Mouse (Mus musculus) erythroblast, embryonic 14.5 days (primary cell): Measurements from ENCODE around the gene Zfp629. TPM values are rescaled to one million over a fixed set of nuclear protein-coding genes. Genes with fewer than 3 reads are reported as not detected.

ENCODE experiments used
- H3K27me3 ChIP-seq: 2 replicates; pipeline ENCODE4 v1.6.1; 2012; ENCODE audit warnings: inconsistent platforms; ENCODE audit not compliant: control insufficient read depth
- H3K36me3 ChIP-seq: 2 replicates; pipeline ENCODE4 v1.6.1; 2012; ENCODE audit warnings: mild to moderate bottlenecking, inconsistent platforms; ENCODE audit not compliant: control insufficient read depth
- H3K4me1 ChIP-seq: 2 replicates; pipeline ENCODE4 v1.6.1; 2012; ENCODE audit warnings: inconsistent platforms; ENCODE audit not compliant: control insufficient read depth
- H3K4me3 ChIP-seq: replicated peaks from 2 replicates; pipeline ENCODE3; 2012; ENCODE audit warnings: moderate library complexity, mild to moderate bottlenecking, inconsistent platforms
- H3K9me3 ChIP-seq: 2 replicates; pipeline ENCODE4 v1.6.1; 2012; ENCODE audit warnings: low read length, inconsistent platforms, mixed read lengths; ENCODE audit not compliant: control insufficient read depth
- GATA1 ChIP-seq: IDR thresholded peaks from 2 replicates; pipeline ENCODE4 v1.6.1; 2012; ENCODE audit warnings: low read length, inconsistent platforms, mixed read lengths
- TAL1 ChIP-seq: IDR thresholded peaks from 3 replicates; pipeline ENCODE4 v1.6.1; 2012; ENCODE audit warnings: low read length, inconsistent platforms, mixed read lengths
- polyA plus RNA-seq: library from polyadenylated mRNA; stranded (reverse); fragments of >175 nt; gene quantifications from 2 replicates; pipeline ENCODE4 v1.2.3, GENCODE M21; 2012

Zfp629 gene
- polyA plus RNA-seq, 1 experiment, result 0.15 TPM

DNA sequence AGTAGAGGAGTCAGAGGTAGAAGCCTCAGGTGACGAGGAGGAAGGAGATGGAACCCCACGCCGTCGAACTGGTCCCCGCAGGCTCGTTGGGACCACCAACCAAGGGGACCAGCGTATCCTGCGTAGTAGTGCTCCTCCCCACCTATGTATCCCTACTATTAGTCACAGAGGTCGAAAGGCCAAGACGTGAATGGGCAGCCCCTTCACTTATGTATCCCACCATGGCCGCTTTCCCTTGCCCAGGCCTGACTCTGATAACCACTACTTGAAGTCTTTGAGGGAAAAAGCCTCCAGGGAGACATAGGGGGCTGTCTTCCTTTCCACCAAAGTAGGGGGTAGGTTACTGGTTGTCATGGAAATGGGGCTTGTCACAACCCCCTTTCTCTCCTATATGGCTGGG lies 55.0 kb downstream of the Zfp629 start:
- Histone ChIP-seq H3K4me1 (0 out of 2 replicates have a peak, but pooled peaks cover 1% of the 10 kb centered on the region), H3K36me3 (peaks cover 95% of the 10 kb centered on the region), H3K9me3 (no peaks in the 10 kb centered on the region), H3K4me3 (no peak overlapping the region), H3K27me3 (no peaks in the 10 kb centered on the region)
- TF ChIP-seq TAL1, result no peak
- no peak for TF ChIP-seq GATA1

Other genes starting within 250 kb of the Zfp629 start
- 0.08 TPM in 1 of 2 replicates, not detected in the other for gene Zfp747, start 239.7 kb downstream of the Zfp629 start, polyA plus RNA-seq
- gene 9130019O22Rik, start 228.6 kb downstream of the Zfp629 start, polyA plus RNA-seq, result 0.02 TPM in 2 replicates
- 0.06 TPM in 1 of 2 replicates, not detected in the other for gene E430018J23Rik, start 222.2 kb downstream of the Zfp629 start, polyA plus RNA-seq
- 0.04 TPM in 1 of 2 replicates, not detected in the other for gene Zfp764, start 209.0 kb downstream of the Zfp629 start, polyA plus RNA-seq
- 2.3 and 2.4 TPM in 2 replicates for gene Zfp688, start 193.7 kb downstream of the Zfp629 start, polyA plus RNA-seq
- 2.1 and 3.0 TPM in 2 replicates for gene Zfp689, start 166.6 kb downstream of the Zfp629 start, polyA plus RNA-seq
- gene Prr14, start 156.2 kb downstream of the Zfp629 start, polyA plus RNA-seq, result 11.7 and 14.3 TPM in 2 replicates
- gene Fbrs, start 136.6 kb downstream of the Zfp629 start, polyA plus RNA-seq, result 36.3 and 37.8 TPM in 2 replicates
- gene Srcap, start 103.8 kb downstream of the Zfp629 start, polyA plus RNA-seq, result 1.0 and 1.5 TPM in 2 replicates
- gene Gm42715, start 96.2 kb downstream of the Zfp629 start, polyA plus RNA-seq, result 7.0 and 7.8 TPM in 2 replicates
- gene Tmem265, start 54.4 kb downstream of the Zfp629 start, polyA plus RNA-seq, result 0.61 and 0.75 TPM in 2 replicates
- gene Phkg2, start 42.5 kb downstream of the Zfp629 start, polyA plus RNA-seq, result 5.4 and 7.7 TPM in 2 replicates
- gene Ccdc189, start 27.2 kb downstream of the Zfp629 start, polyA plus RNA-seq, result 7.1 and 8.9 TPM in 2 replicates
- 4.4 and 5.0 TPM in 2 replicates for gene Rnf40, start 27.0 kb downstream of the Zfp629 start, polyA plus RNA-seq
- 16.0 and 17.8 TPM in 2 replicates for gene Bcl7c, start 93.1 kb upstream of the Zfp629 start, polyA plus RNA-seq
- 0.06 TPM in 1 of 2 replicates, not detected in the other for gene Ctf1, start 96.9 kb upstream of the Zfp629 start, polyA plus RNA-seq
- 0.02 TPM in 1 of 2 replicates, not detected in the other for gene Ctf2, start 116.4 kb upstream of the Zfp629 start, polyA plus RNA-seq
- 8.2 and 9.9 TPM in 2 replicates for gene Fbxl19, start 128.7 kb upstream of the Zfp629 start, polyA plus RNA-seq
- gene Orai3, start 154.0 kb upstream of the Zfp629 start, polyA plus RNA-seq, result 0.30 and 0.44 TPM in 2 replicates
- 4.7 and 6.0 TPM in 2 replicates for gene Setd1a, start 160.9 kb upstream of the Zfp629 start, polyA plus RNA-seq
- gene Gm49388, start 169.8 kb upstream of the Zfp629 start, polyA plus RNA-seq, result 0.39 TPM in 1 of 2 replicates, not detected in the other
- gene Hsd3b7, start 184.8 kb upstream of the Zfp629 start, polyA plus RNA-seq, result 0.43 and 0.50 TPM in 2 replicates
- 1.4 and 1.5 TPM in 2 replicates for gene Stx4a, start 208.5 kb upstream of the Zfp629 start, polyA plus RNA-seq
- gene Stx1b, start 208.8 kb upstream of the Zfp629 start, polyA plus RNA-seq, result 0.01 TPM in 1 of 2 replicates, not detected in the other